Mouse (Mus musculus) midbrain, embryonic 10.5 days (tissue): Measurements from ENCODE around the gene Hist2h2be. TPM values are rescaled to one million over a fixed set of nuclear protein-coding genes. Genes with fewer than 3 reads are reported as not detected.
"Not testable (repeated sequence)": the region's sequence is repeated elsewhere in the genome, so short reads cannot be mapped to it uniquely, and the experiment has no call there.

Experiments
- DNase-seq: peaks from one replicate; pipeline ENCODE4 v3.0.0-alpha.2; 2017; ENCODE audit warnings: low spot score
- H3K27ac ChIP-seq: fragments of 300-500 bp; sonication (generic); replicated peaks from 2 replicates; pipeline ENCODE4 v1.5.1; 2016; ENCODE audit warnings: mild to moderate bottlenecking
- H3K27me3 ChIP-seq: fragments of 300-500 bp; sonication (generic); 2 replicates; pipeline ENCODE4 v1.6.1; 2016; ENCODE audit warnings: low read depth, mild to moderate bottlenecking; ENCODE audit not compliant: poor library complexity, severe bottlenecking
- H3K36me3 ChIP-seq: fragments of 300-500 bp; sonication (generic); 2 replicates; pipeline ENCODE4 v1.6.1; 2016; ENCODE audit warnings: mild to moderate bottlenecking, moderate library complexity
- H3K4me1 ChIP-seq: fragments of 300-500 bp; sonication (generic); 2 replicates; pipeline ENCODE4 v1.6.1; 2016
- H3K4me3 ChIP-seq: fragments of 300-500 bp; sonication (generic); 2 replicates; pipeline ENCODE4 v1.5.1; 2016; ENCODE audit warnings: mild to moderate bottlenecking, moderate library complexity
- H3K9me3 ChIP-seq: fragments of 300-500 bp; sonication (generic); replicated peaks from 2 replicates; pipeline ENCODE4 v1.6.1; 2016; ENCODE audit warnings: mild to moderate bottlenecking
- WGBS: fragments of 180-500 bp; shearing (Covaris S2); methylation state at CpG from one replicate; pipeline ENCODE4 v1.1.7; 2016; 5-methylcytosine and 5-hydroxymethylcytosine counted together
- microRNA-seq: library from miRNA; unstranded; fragments of <30 nt; microRNA quantifications from one replicate; pipeline ENCODE4, GENCODE M21; 2017
- polyA plus RNA-seq: library from polyadenylated mRNA; unstranded; fragments of >200 nt; fragmentation: Nextera tagmentation; extraction: Ambion mirVana; gene quantifications from 2 replicates; pipeline ENCODE4 v1.2.1, GENCODE M21; 2016

Gene Hist2h2be
- polyA plus RNA-seq, 1 experiment from 2014 or later: 11.5 TPM

GRCm38 (mm10) chr3:96262979-96263550 lies 42.1 kb downstream of the Hist2h2be start, which contains the start of gene Hist2h4:
TSS of gene Hist2h4 (minus strand) at chr3:96263311.
- H3K4me3 ChIP-seq: peak within 1 kb of the TSS; percentile 68
- DNase-seq: peak; percentile 95
- peaks cover 49% of the 10 kb centered on the region for H3K4me1 ChIP-seq
- no peaks in the 10 kb centered on the region for H3K9me3 ChIP-seq
- H3K27me3 ChIP-seq: no peaks in the 10 kb centered on the region
- H3K27ac ChIP-seq: peak within 1 kb of the TSS; percentile 96
- under 1% methylated on average over 40 of the region's 40 CpGs for WGBS
- no peaks in the 10 kb centered on the region for H3K36me3 ChIP-seq

GRCm38 (mm10) chr3:96263558-96264403 lies 42.9 kb downstream of the Hist2h2be start:
- peak; percentile 63 for DNase-seq
- Histone ChIP-seq H3K27ac (peak overlapping the region; percentile 96), H3K9me3 (no peaks in the 10 kb centered on the region), H3K36me3 (no peaks in the 10 kb centered on the region), H3K4me3 (peak overlapping the region; percentile 68), H3K4me1 (peaks cover 51% of the 10 kb centered on the region), H3K27me3 (no peaks in the 10 kb centered on the region)
- 8% methylated on average over 27 of the region's 27 CpGs for WGBS

- Histone ChIP-seq H3K9me3 (no peaks in the 10 kb centered on the region), H3K27me3 (no peaks in the 10 kb centered on the region), H3K36me3 (no peaks in the 10 kb centered on the region), H3K27ac (peak overlapping the region; percentile 96), H3K4me3 (peak overlapping the region; percentile 68), H3K4me1 (peaks cover 51% of the 10 kb centered on the region)
- DNase-seq: peak; percentile 43
- WGBS: 79% methylated on average over 7 of the region's 7 CpGs
Measured at GRCm38 (mm10) chr3:96264404-96264949, 43.6 kb downstream of the Hist2h2be start.

- H3K36me3 ChIP-seq: no peaks in the 10 kb centered on the region
- peak overlapping the region; percentile 96 for H3K27ac ChIP-seq
- DNase-seq: no peak
- no peaks in the 10 kb centered on the region for H3K9me3 ChIP-seq
- WGBS: 91% methylated on average over 8 of the region's 8 CpGs
- no peak overlapping the region for H3K4me3 ChIP-seq
- H3K4me1 ChIP-seq: peaks cover 49% of the 10 kb centered on the region
- H3K27me3 ChIP-seq: no peaks in the 10 kb centered on the region
Measured at GRCm38 (mm10) chr3:96266132-96266710, 45.3 kb downstream of the Hist2h2be start.

GRCm38 (mm10) chr3:96267541-96267940 lies 46.6 kb downstream of the Hist2h2be start:
- WGBS: 83% methylated on average over 4 of the region's 4 CpGs
- Histone ChIP-seq H3K36me3 (no peaks in the 10 kb centered on the region), H3K4me1 (peaks cover 35% of the 10 kb centered on the region)

GRCm38 (mm10) chr3:96268051-96268775 lies 47.3 kb downstream of the Hist2h2be start, which contains the start of gene Hist2h3b:
TSS of gene Hist2h3b (plus strand) at chr3:96268654.
- DNase-seq: peak; percentile 81
- Histone ChIP-seq H3K27ac (peak within 1 kb of the TSS; percentile 96), H3K4me1 (peaks cover 30% of the 10 kb centered on the region), H3K9me3 (no peaks in the 10 kb centered on the region), H3K27me3 (no peaks in the 10 kb centered on the region), H3K4me3 (peak within 1 kb of the TSS; percentile 68), H3K36me3 (no peaks in the 10 kb centered on the region)
- WGBS: 26% methylated on average over 30 of the region's 30 CpGs

More at GRCm38 (mm10) chr3:96267541-96267940, 46.6 kb downstream of the Hist2h2be start:
- Histone ChIP-seq H3K9me3 (no peaks in the 10 kb centered on the region), H3K27me3 (no peaks in the 10 kb centered on the region), H3K27ac (peak overlapping the region; percentile 96), H3K4me3 (peak overlapping the region; percentile 51)
- no peak for DNase-seq

GRCm38 (mm10) chr3:96268776-96269378 lies 48.0 kb downstream of the Hist2h2be start:
- under 1% methylated on average over 16 of the region's 44 CpGs for WGBS
- Histone ChIP-seq H3K4me1 (peaks cover 26% of the 10 kb centered on the region), H3K4me3 (peak overlapping the region; percentile 68), H3K27ac (peak overlapping the region; percentile 96)
- H3K36me3 ChIP-seq, H3K27me3 ChIP-seq, H3K9me3 ChIP-seq: not testable (repeated sequence)
- DNase-seq: peak; percentile 48

- Histone ChIP-seq H3K36me3 (no peaks in the 10 kb centered on the region), H3K9me3 (no peaks in the 10 kb centered on the region), H3K4me3 (peak within 1 kb of the TSS; percentile 68), H3K4me1 (peaks cover 17% of the 10 kb centered on the region), H3K27ac (peak within 1 kb of the TSS; percentile 96), H3K27me3 (no peaks in the 10 kb centered on the region)
- DNase-seq: peak; percentile 92
- WGBS: under 1% methylated on average over 45 of the region's 45 CpGs
Measured at GRCm38 (mm10) chr3:96269511-96270474, 48.9 kb downstream of the Hist2h2be start, which contains the start of gene Hist2h2bb. TSS of gene Hist2h2bb (plus strand) at chr3:96269752.

Small RNA genes lying within 50 kb of the gene (microRNA-seq; reads per million reads assigned to microRNA genes)
- gene Gm44492: not detected
- gene Gm47311: not detected
- not detected for gene Gm47313

Other genes with a start within 250 kb of the Hist2h2be start
- 66.8 and 69.0 TPM in 2 replicates for gene Plekho1, start 225.1 kb upstream of the Hist2h2be start, polyA plus RNA-seq
- 28.6 and 33.3 TPM in 2 replicates for gene Vps45, start 162.7 kb upstream of the Hist2h2be start, polyA plus RNA-seq
- gene Otud7b, start 116.6 kb upstream of the Hist2h2be start, polyA plus RNA-seq: 16.5 and 18.9 TPM in 2 replicates
- 7.8 and 9.6 TPM in 2 replicates for gene Mtmr11, start 59.1 kb upstream of the Hist2h2be start, polyA plus RNA-seq
- gene Sf3b4, start 48.8 kb upstream of the Hist2h2be start, polyA plus RNA-seq: 262 and 271 TPM in 2 replicates
- 3.1 and 8.8 TPM in 2 replicates for gene Sv2a, start 40.0 kb upstream of the Hist2h2be start, polyA plus RNA-seq
- gene Bola1, start 1.4 kb upstream of the Hist2h2be start, polyA plus RNA-seq: 86.7 and 92.8 TPM in 2 replicates
- gene Hist2h2ab, start 1.3 kb upstream of the Hist2h2be start, polyA plus RNA-seq: 0.98 TPM in 1 of 2 replicates, not detected in the other
- gene Hist2h2ac, start 239 bp upstream of the Hist2h2be start, polyA plus RNA-seq: 7.3 and 17.2 TPM in 2 replicates
- 8.1 TPM in 2 replicates for gene Hist2h3c2, start 18.0 kb downstream of the Hist2h2be start, polyA plus RNA-seq
- gene Hist2h2aa2, start 19.2 kb downstream of the Hist2h2be start, polyA plus RNA-seq: 24.3 and 34.9 TPM in 2 replicates
- gene Hist2h2aa1, start 24.4 kb downstream of the Hist2h2be start, polyA plus RNA-seq: 13.7 TPM in 2 replicates
- 0.70 and 0.86 TPM in 2 replicates for gene Hist2h3c1, start 25.6 kb downstream of the Hist2h2be start, polyA plus RNA-seq
- 12.2 and 12.6 TPM in 2 replicates for gene Hist2h4, start 42.2 kb downstream of the Hist2h2be start, polyA plus RNA-seq
- gene Hist2h3b, start 47.5 kb downstream of the Hist2h2be start, polyA plus RNA-seq: 49.5 and 57.2 TPM in 2 replicates
- 9.5 and 10.3 TPM in 2 replicates for gene Hist2h2bb, start 48.6 kb downstream of the Hist2h2be start, polyA plus RNA-seq
- 1.8 and 2.1 TPM in 2 replicates for gene Fcgr1, start 72.8 kb downstream of the Hist2h2be start, polyA plus RNA-seq
- gene BC107364, start 231.2 kb downstream of the Hist2h2be start, polyA plus RNA-seq: 0.20 and 0.30 TPM in 2 replicates